Mouse (Mus musculus): ENCODE results near the gene Tepsin.

Gene Tepsin

GRCm38 (mm10) chr11:120065291-120065690 lies 33.2 kb downstream of the Tepsin start:
- peak; percentile 21; the same call in 1 of the 2 replicates for ATAC-seq (ENCODE audit: insufficient number of reproducible peaks, low FRiP score, low TSS enrichment)

DNA sequence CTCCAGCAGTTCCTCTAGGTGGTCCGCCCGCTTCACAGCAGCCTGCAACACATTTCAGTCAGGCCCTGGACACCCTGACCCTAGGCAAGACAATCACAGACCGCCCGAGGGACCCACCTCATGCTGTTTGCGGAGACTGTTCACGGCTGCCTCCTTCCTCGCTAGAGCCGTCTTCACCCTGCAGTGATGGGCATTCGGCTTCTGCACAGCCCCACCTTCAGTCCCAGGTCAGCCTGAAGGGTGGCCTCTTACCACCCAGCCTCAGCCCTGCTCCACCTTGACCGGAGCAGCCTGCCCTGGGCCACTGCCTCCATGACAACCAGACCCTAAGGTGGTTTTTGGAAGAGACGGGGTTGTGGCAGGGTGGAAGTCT lies 33.9 kb downstream of the Tepsin start:
- no peak for ATAC-seq (ENCODE audit: insufficient number of reproducible peaks, low FRiP score, low TSS enrichment)

GRCm38 (mm10) chr11:120064006-120064667 lies 34.4 kb downstream of the Tepsin start:
- no peak for ATAC-seq (ENCODE audit: insufficient number of reproducible peaks, low FRiP score, low TSS enrichment)

- ATAC-seq (ENCODE audit: insufficient number of reproducible peaks, low FRiP score, low TSS enrichment): no peak
Measured at GRCm38 (mm10) chr11:120063326-120063725, 35.2 kb downstream of the Tepsin start.

GRCm38 (mm10) chr11:120060634-120061033 lies 37.9 kb downstream of the Tepsin start:
- ATAC-seq (ENCODE audit: insufficient number of reproducible peaks, low FRiP score, low TSS enrichment): no peak

DNA sequence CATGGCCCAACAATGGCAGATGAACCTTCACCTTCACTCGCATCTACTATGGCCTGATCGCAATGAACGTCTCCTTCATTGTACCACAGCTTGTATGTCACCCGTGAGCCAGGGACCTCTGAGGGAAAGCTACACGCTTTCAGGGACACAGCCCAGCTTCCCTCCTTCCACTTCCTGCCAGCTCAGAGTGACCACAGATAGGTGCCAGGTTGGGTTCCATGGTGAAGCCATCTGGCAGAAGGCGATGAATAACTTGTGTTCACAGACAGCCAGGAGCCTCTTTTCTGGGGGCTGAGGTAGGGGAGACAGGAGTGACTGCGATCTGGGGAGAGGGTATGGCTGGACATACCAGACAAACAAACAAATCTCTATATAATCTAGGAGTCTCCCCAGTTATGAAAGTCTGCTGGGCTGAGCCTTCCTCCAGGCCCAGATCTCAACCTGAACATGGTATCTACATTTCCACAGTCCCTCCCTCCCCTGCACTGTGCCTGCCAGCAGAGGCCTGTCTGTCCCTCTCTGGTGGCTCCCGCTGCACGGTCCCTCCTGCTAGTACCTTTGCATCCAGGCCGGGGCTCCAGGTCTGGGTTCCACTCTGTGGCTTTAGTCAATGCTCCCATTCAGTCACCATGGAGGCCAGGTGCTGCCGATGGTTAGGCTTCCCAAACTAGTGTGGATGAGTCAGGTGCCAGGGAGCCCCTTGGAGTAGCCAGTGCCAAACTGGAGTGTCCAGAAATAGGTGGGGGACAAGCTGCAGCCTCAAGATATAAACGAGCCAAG lies 42.4 kb downstream of the Tepsin start:
- ATAC-seq (ENCODE audit: insufficient number of reproducible peaks, low FRiP score, low TSS enrichment): no peak

DNA sequence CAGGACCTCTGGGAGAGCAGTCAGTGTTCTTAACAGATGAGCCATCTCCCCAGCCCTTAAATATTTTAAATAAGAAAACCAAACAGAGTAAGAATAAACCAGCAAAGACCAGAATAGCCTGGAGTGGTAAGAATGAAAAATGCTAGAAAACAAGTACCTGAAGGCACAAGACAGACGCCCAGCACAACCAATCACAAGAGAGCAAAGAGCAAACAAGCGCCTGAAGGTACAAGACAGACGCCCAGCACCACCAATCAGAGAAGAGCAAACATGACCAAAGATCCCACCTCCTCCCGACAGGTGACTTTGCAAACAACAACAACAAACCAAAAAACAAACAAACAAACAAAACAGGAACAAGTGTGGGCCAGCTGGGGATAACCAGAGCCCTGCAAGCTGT lies 44.7 kb downstream of the Tepsin start:
- ATAC-seq (ENCODE audit: insufficient number of reproducible peaks, low FRiP score, low TSS enrichment): no peak

GRCm38 (mm10) chr11:120052274-120052673 lies 46.3 kb downstream of the Tepsin start:
- no peak for ATAC-seq (ENCODE audit: insufficient number of reproducible peaks, low FRiP score, low TSS enrichment)

DNA sequence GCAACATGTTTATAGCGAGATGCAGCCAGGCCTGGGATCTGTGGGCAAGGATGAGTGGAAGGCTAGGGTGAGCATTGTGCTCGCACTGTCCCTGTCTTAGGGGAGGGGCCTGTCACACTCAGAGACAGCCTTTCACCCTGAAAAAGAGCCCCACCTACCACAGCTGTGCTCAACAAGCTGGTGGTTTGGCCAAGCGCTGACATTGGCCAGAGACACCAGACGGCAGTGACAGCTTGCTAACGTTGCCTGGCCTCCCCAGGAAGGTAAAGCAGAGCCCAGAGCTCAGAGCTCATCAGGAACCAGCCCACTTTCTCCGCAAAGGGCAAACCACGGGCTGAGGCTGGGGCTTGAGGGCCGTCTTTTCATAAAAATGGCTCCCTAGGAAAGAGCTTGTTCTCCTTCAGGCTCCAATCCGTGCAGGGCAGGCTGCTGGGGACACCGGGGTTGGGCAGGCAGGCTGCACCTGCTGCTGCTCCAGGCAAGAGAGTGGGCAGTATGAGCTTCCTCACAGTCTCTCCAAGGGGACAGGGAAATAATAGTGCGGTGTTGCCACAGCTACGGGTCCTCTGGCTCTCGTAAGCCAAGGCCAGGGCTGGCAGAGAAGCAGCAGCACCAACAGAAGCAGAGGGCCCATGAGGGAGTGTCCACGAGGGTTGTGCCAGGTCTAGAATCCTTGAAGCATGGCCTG lies 47.3 kb downstream of the Tepsin start:
- no peak for ATAC-seq (ENCODE audit: insufficient number of reproducible peaks, low FRiP score, low TSS enrichment)

DNA sequence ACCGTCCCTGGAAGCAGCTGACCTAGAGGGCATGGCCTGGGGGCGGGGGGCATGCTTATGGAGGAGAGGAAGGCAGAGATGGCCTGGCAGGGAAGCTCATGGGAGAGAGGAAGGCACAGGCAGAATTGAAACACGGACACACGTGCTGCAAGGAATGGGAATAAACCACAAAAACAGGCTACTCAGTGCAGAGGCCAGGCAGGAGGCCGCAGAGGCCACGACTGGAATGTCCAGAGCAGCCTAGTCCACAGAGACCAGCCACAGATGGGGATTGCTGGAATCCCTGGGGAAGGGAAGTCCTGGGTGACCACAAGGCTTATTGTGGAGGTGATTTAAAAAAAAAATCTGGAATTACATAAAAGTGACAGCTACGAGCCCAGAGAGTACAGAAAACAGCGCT lies 49.5 kb downstream of the Tepsin start:
- ATAC-seq (ENCODE audit: insufficient number of reproducible peaks, low FRiP score, low TSS enrichment): no peak

GRCm38 (mm10) chr11:120048252-120048556 lies 50.3 kb downstream of the Tepsin start:
- ATAC-seq (ENCODE audit: insufficient number of reproducible peaks, low FRiP score, low TSS enrichment): no peak

- no peak for ATAC-seq (ENCODE audit: insufficient number of reproducible peaks, low FRiP score, low TSS enrichment)
Measured at GRCm38 (mm10) chr11:120047531-120048251, 50.8 kb downstream of the Tepsin start.

DNA sequence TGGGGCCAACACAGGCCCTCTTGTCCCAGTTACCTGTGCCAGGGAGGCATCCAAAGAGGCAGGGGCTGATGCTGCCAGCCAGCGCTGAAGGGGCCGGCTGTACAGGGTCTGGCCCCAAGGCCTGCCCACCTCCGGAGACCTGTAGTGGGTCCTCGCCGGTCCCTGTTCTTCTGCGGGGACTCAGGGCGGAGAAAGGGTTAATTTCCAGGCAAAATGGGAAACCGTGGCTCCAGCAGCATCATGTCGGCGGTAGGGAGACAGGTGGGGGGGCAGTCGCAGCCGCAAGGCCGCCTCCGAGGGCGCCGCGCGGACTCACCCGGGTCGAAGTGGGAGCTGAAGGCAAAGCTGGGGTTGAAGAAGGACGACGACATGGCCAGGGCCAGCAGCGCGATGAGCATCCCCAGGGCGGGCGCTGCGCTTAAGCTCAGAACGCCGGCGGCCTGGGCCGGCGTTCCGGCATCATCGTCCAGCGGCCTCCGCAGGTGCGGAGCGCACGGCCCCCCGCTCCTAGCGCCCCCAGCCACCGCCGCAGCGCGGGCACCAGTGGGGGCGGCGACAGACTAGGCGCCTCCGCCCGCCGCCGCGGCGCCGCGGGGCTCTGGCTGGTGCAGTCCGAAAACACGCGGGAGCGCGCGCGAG lies 51.9 kb downstream of the Tepsin start, which contains the start of gene Aatk:
Gene Aatk, minus strand, starts transcription at position 615 of the 639 bp plus-strand sequence.
- ATAC-seq (ENCODE audit: insufficient number of reproducible peaks, low FRiP score, low TSS enrichment): no peak

DNA sequence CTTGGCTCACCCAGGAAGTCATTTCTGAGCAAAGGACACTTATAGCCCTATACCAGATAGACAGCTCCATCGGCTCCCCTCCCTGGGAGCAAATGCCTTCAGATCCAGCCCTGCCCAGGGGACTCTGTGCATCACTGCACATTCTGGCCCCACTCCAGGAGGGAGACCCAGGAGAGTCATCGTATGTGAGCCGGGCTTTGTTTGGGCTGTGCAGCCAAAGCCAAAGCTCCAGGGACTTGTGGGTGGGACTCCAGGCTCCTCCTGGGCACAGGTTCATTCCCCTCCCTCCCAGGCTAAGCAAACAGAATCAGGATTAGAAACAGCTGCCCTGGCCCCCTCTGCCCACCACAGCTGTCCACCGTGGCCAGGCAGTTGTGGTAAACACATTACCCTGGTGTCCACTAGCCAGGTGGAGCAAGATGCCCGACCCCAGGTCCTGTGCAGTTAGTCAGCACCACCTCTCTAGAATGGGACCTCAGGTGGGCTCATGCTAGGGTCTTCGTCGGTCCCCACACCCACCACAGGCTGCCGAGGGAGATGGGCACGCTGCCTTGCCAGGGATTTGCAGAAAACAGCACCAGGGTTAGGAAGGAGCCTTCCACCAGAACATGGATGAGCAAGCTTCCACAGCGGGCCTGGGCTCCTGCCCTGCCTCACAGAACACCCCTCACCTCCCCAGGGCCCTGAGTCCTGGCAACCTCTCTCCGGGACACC lies 52.5 kb downstream of the Tepsin start:
- no peak for ATAC-seq (ENCODE audit: insufficient number of reproducible peaks, low FRiP score, low TSS enrichment)

- no peak for ATAC-seq (ENCODE audit: insufficient number of reproducible peaks, low FRiP score, low TSS enrichment)
Measured at GRCm38 (mm10) chr11:120045341-120045740, 53.2 kb downstream of the Tepsin start.

DNA sequence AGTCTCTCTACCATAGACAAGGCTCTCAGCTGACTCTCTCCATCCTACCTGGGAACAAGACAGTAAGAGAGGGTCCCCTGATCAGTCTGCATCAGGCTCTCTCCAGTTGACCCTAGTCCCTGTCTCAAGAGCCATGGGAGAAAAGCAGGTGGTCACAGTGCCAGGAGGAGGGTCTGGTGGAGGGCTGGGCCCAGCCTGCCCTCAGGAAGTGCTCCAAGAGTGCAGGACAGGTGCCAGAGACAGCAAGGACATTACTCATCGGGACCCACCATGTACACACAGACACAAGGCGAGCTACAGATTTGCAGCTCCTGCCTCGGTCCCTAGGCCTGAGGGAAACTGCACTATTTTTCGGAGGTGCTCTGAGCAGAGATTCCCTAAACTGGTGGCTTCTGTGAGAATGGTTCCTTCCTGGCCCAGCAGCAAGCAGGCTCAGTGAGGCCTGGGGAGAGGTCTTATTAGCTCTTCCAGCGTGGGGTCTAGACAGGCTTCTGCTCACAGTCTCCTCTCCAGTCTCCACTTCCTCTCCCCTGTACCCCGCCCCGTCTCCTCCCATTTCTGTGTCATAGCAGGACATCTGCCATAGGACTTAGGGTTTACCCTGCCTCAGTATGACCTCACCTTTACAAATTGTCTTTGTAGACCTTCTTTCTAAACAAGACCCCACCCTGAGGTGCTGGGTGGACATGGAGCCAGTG lies 56.2 kb downstream of the Tepsin start:
- ATAC-seq (ENCODE audit: insufficient number of reproducible peaks, low FRiP score, low TSS enrichment): no peak

- 0 out of 2 replicates have a peak, but pooled peaks have one; percentile 18 for ATAC-seq (ENCODE audit: insufficient number of reproducible peaks, low FRiP score, low TSS enrichment)
Measured at GRCm38 (mm10) chr11:120041191-120042123, 57.1 kb downstream of the Tepsin start.
